Mouse (Mus musculus) small intestine, adult 2 months (tissue): Measurements from ENCODE around the gene Alk.

Experiments used
- CTCF ChIP-seq: fragments of 200-500 bp; IDR thresholded peaks from 2 replicates; pipeline ENCODE4 v1.5.1; 2012; ENCODE audit warnings: low read depth, mild to moderate bottlenecking, control low read depth, inconsistent platforms, low read length, moderate library complexity, mixed read lengths; ENCODE audit not compliant: insufficient replicate concordance, insufficient read length; ENCODE audit errors: extremely low read depth
- POLR2A ChIP-seq: fragments of 200-500 bp; IDR thresholded peaks from 2 replicates; pipeline ENCODE4 v1.6.1; 2012; ENCODE audit warnings: low read depth, mild to moderate bottlenecking, control low read depth, inconsistent platforms, low read length, moderate library complexity

- TF ChIP-seq CTCF = no peak
- no peak for TF ChIP-seq POLR2A
Measured at GRCm38 (mm10) chr17:72030672-72031071, 573.8 kb downstream of the Alk start.
